ENCODE assay signal across 20 mouse cellular contexts in genomic region chr12:106284814-106285213, GRCm38 (mm10).
"Had no signal": no experiment of that assay in that cellular context is flagged by ENCODE, and none has a peak within 500 bp of the region (broad histone marks: within the 10 kb centered on the region; RNA-seq: fewer than 3 reads in every experiment).

No protein-coding gene starts in this region.

- H3K4me3 ChIP-seq: kidney, embryonic 15.5 days; limb, embryonic 12.5 days; limb, embryonic 15.5 days; neural tube, embryonic 12.5 days; neural tube, embryonic 15.5 days had no signal

- H3K27ac ChIP-seq: kidney, embryonic 15.5 days; limb, embryonic 12.5 days; limb, embryonic 15.5 days; liver, embryonic 14.5 days; macrophage; neural tube, embryonic 12.5 days; neural tube, embryonic 15.5 days; stomach, postnatal 0 days had no signal

- DNase-seq: kidney, adult 8-10 months; kidney, postnatal 14 days; kidney, postnatal 4 days; left cerebral cortex, postnatal 4 days; liver, postnatal 0 days; lung, embryonic 14.5 days; midbrain, embryonic 14.5 days; retina, postnatal 1 day; right cerebral cortex, postnatal 14 days; right cerebral cortex, postnatal 4 days; thymus, adult 2 months; thymus, postnatal 14 days had no signal
